Mouse (Mus musculus): ENCODE measurements around the gene Nsd2.
"Not testable (repeated sequence)": the region's sequence is repeated elsewhere in the genome, so short reads cannot be mapped to it uniquely, and the experiment has no call there.

Nsd2 gene

GRCm38 (mm10) chr5:33851466-33851865 is 30.9 kb downstream of the Nsd2 start:
- no peak for DNase-seq (ENCODE audit: low spot score in 2 of 2)

GRCm38 (mm10) chr5:33853086-33853485 is 32.6 kb downstream of the Nsd2 start:
- no peak for DNase-seq (ENCODE audit: low spot score in 2 of 2)

- DNase-seq (ENCODE audit: low spot score in 2 of 2): no peak
These were observed 33.5 kb downstream of the Nsd2 start for GRCm38 (mm10) chr5:33854019-33854418.

- no peak for DNase-seq (ENCODE audit: low spot score in 2 of 2)
These were observed 37.2 kb downstream of the Nsd2 start for GRCm38 (mm10) chr5:33857693-33858092.

- no peak for DNase-seq (ENCODE audit: low spot score in 2 of 2)
These were observed 54.9 kb downstream of the Nsd2 start for GRCm38 (mm10) chr5:33875472-33875871.

- DNase-seq (ENCODE audit: low spot score in 2 of 2): no peak
These were observed 60.6 kb downstream of the Nsd2 start for GRCm38 (mm10) chr5:33881118-33881517.

GRCm38 (mm10) chr5:33893406-33893805 is 72.9 kb downstream of the Nsd2 start:
- no peak for DNase-seq (ENCODE audit: low spot score in 2 of 2)

GRCm38 (mm10) chr5:33895116-33895515 is 74.6 kb downstream of the Nsd2 start:
- no peak for DNase-seq (ENCODE audit: low spot score in 2 of 2)

GRCm38 (mm10) chr5:33897158-33897557 is 76.6 kb downstream of the Nsd2 start:
- no peak for DNase-seq (ENCODE audit: low spot score in 2 of 2)

GRCm38 (mm10) chr5:33898671-33899070 is 78.1 kb downstream of the Nsd2 start:
- DNase-seq (ENCODE audit: low spot score in 2 of 2): no peak

GRCm38 (mm10) chr5:33899245-33899644 is 78.7 kb downstream of the Nsd2 start:
- no peak for DNase-seq (ENCODE audit: low spot score in 2 of 2)

GRCm38 (mm10) chr5:33900101-33900500 is 79.6 kb downstream of the Nsd2 start:
- DNase-seq (ENCODE audit: low spot score in 2 of 2): no peak

- DNase-seq (ENCODE audit: low spot score in 2 of 2): no peak
These were observed 80.3 kb downstream of the Nsd2 start for GRCm38 (mm10) chr5:33900701-33901263.

- DNase-seq (ENCODE audit: low spot score in 2 of 2): no peak
These were observed 80.8 kb downstream of the Nsd2 start for GRCm38 (mm10) chr5:33901278-33901677.

GRCm38 (mm10) chr5:33902696-33903095 is 82.2 kb downstream of the Nsd2 start:
- DNase-seq (ENCODE audit: low spot score in 2 of 2): no peak

- DNase-seq (ENCODE audit: low spot score in 2 of 2): no peak
These were observed 82.7 kb downstream of the Nsd2 start for GRCm38 (mm10) chr5:33903176-33903575.

- DNase-seq (ENCODE audit: low spot score in 2 of 2): not testable (repeated sequence)
These were observed 94.5 kb downstream of the Nsd2 start for GRCm38 (mm10) chr5:33915031-33915430.

- not testable (repeated sequence) for DNase-seq (ENCODE audit: low spot score in 2 of 2)
These were observed 96.1 kb downstream of the Nsd2 start for GRCm38 (mm10) chr5:33916616-33917015.

- DNase-seq (ENCODE audit: low spot score in 2 of 2): peak in 1 of 2 experiments; percentile 48
These were observed 98.9 kb downstream of the Nsd2 start for GRCm38 (mm10) chr5:33919466-33919865.

GRCm38 (mm10) chr5:33920037-33920436 is 99.5 kb downstream of the Nsd2 start:
- DNase-seq (ENCODE audit: low spot score in 2 of 2): no peak

- no peak for DNase-seq (ENCODE audit: low spot score in 2 of 2)
These were observed 100.4 kb downstream of the Nsd2 start for GRCm38 (mm10) chr5:33920924-33921323.

GRCm38 (mm10) chr5:33921486-33922235 is 101.1 kb downstream of the Nsd2 start:
- no peak for DNase-seq (ENCODE audit: low spot score in 2 of 2)

- DNase-seq (ENCODE audit: low spot score in 2 of 2): no peak
These were observed 102.0 kb downstream of the Nsd2 start for GRCm38 (mm10) chr5:33922566-33922965.

- no peak for DNase-seq (ENCODE audit: low spot score in 2 of 2)
These were observed 105.6 kb downstream of the Nsd2 start for GRCm38 (mm10) chr5:33926170-33926569.
